Mouse (Mus musculus): ENCODE data around the gene Pde10a.

DNA sequence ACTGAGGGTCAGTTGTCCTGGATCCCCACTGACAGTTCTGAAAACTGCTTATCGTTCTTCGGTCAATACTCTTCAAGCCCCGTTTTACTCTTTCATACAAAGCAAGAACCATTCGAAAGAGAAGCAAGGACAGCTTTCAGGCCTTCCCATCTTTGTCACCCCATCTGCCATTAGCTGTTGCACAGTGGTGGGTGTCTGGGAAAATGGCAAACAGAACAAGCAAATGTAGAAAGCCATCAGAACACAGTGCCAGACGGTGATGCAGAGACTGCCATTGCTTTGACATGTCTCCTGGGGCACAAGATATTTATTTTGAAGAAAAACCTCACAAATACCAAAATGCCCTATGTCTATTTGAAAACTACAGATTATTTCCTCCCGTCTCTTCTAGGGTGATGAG is 451.6 kb downstream of the Pde10a start:
- TF ChIP-seq CTCF (IDR thresholded peaks at IDR 0.05; ENCODE audit: low read depth) = no peak
- TF ChIP-seq EP300 (IDR thresholded peaks at IDR 0.05; ENCODE audit: low read depth) = no peak

All from heart, postnatal 0 days (tissue).